Mouse (Mus musculus): ENCODE results near the gene Plcg2. TPM values are rescaled to one million over a fixed set of nuclear protein-coding genes. Genes with fewer than 3 reads are reported as not detected.

The Plcg2 gene
- polyA plus RNA-seq, 1 experiment from 2014 or later: 7.3 TPM

- H3K27ac ChIP-seq (ENCODE audit: low read depth): no peak overlapping the region
- no peaks in the 10 kb centered on the region for H3K4me1 ChIP-seq (ENCODE audit: insufficient read depth)
- ATAC-seq (no peak), DNase-seq (no peak)
- H3K27me3 ChIP-seq (ENCODE audit: insufficient read depth, low read length): no peaks in the 10 kb centered on the region
- H3K4me2 ChIP-seq (ENCODE audit: low read depth, low read length): no peak overlapping the region
- WGBS (ENCODE audit: insufficient replicate concordance): 77% methylated on average over 5 of the region's 5 CpGs
- H3K9me3 ChIP-seq (ENCODE audit: low read length): no peaks in the 10 kb centered on the region
- H3K9ac ChIP-seq (replicated peaks): no peak overlapping the region
- no peak overlapping the region for H3K4me3 ChIP-seq (ENCODE audit: low read depth, low read length)
- H3K36me3 ChIP-seq (replicated peaks; ENCODE audit: insufficient read depth, low read length): peaks cover 5% of the 10 kb centered on the region; the same call in 1 of the 2 replicates
- no peak for TF ChIP-seq CTCF (IDR thresholded peaks at IDR 0.05; ENCODE audit: low read depth)
- TF ChIP-seq EP300 (IDR thresholded peaks at IDR 0.05; ENCODE audit: low read depth): no peak
Measured at GRCm38 (mm10) chr8:117632532-117632931, 134.4 kb downstream of the Plcg2 start.

GRCm38 (mm10) chr8:117634406-117634805 is 136.3 kb downstream of the Plcg2 start:
- Histone ChIP-seq H3K9me3 (ENCODE audit: low read length) (no peaks in the 10 kb centered on the region), H3K9ac (replicated peaks) (no peak overlapping the region), H3K36me3 (replicated peaks; ENCODE audit: insufficient read depth, low read length) (peaks cover 5% of the 10 kb centered on the region; the same call in 1 of the 2 replicates), H3K4me1 (ENCODE audit: insufficient read depth) (no peaks in the 10 kb centered on the region), H3K4me3 (ENCODE audit: low read depth, low read length) (no peak overlapping the region), H3K27me3 (ENCODE audit: insufficient read depth, low read length) (no peaks in the 10 kb centered on the region), H3K27ac (ENCODE audit: low read depth) (no peak overlapping the region), H3K4me2 (ENCODE audit: low read depth, low read length) (no peak overlapping the region)
- TF ChIP-seq CTCF (IDR thresholded peaks at IDR 0.05; ENCODE audit: low read depth) (no peak), EP300 (IDR thresholded peaks at IDR 0.05; ENCODE audit: low read depth) (no peak)
- no peak for DNase-seq
- 87% methylated on average over 7 of the region's 7 CpGs for WGBS (ENCODE audit: insufficient replicate concordance)
- ATAC-seq: no peak

- no peak for ATAC-seq
Measured at GRCm38 (mm10) chr8:117637462-117637861, 139.4 kb downstream of the Plcg2 start.

DNA sequence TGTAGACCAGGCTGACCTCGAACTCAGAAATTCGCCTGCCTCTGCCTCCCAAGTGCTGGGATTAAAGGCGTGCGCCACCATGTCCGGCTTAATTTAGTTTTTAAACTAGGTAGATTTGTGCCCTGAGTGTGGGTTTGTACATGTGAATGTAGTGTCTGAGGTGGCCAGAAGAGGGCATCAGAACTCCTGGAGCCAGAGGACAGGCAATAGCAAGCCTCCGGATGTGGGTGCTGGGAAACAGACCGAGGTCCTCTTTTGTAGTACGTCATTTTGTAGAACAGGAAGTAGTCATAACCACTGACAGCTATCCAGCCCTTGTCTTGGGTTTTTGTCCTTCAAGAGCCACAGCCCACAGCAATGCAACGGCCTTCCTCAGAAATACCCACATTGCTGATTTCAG is 141.5 kb downstream of the Plcg2 start:
- 77% methylated on average over 9 of the region's 9 CpGs for WGBS (ENCODE audit: insufficient replicate concordance)
- Histone ChIP-seq H3K27me3 (ENCODE audit: insufficient read depth, low read length) (no peaks in the 10 kb centered on the region), H3K9ac (replicated peaks) (no peak overlapping the region), H3K4me3 (ENCODE audit: low read depth, low read length) (no peak overlapping the region), H3K9me3 (ENCODE audit: low read length) (0 out of 2 replicates have a peak, but pooled peaks cover 3% of the 10 kb centered on the region), H3K27ac (ENCODE audit: low read depth) (no peak overlapping the region), H3K4me1 (ENCODE audit: insufficient read depth) (no peaks in the 10 kb centered on the region), H3K36me3 (replicated peaks; ENCODE audit: insufficient read depth, low read length) (peaks cover 1% of the 10 kb centered on the region; the same call in 1 of the 2 replicates), H3K4me2 (ENCODE audit: low read depth, low read length) (no peak overlapping the region)
- TF ChIP-seq EP300 (IDR thresholded peaks at IDR 0.05; ENCODE audit: low read depth) (no peak), CTCF (IDR thresholded peaks at IDR 0.05; ENCODE audit: low read depth) (0 out of 2 replicates have a peak, but pooled peaks have one; percentile 5)
- no peak for ATAC-seq
- no peak for DNase-seq

More at GRCm38 (mm10) chr8:117637462-117637861, 139.4 kb downstream of the Plcg2 start:
- WGBS (ENCODE audit: insufficient replicate concordance): 66% methylated on average over 3 of the region's 3 CpGs
- Histone ChIP-seq H3K9ac (replicated peaks) (no peak overlapping the region), H3K27ac (ENCODE audit: low read depth) (no peak overlapping the region), H3K4me2 (ENCODE audit: low read depth, low read length) (no peak overlapping the region), H3K36me3 (replicated peaks; ENCODE audit: insufficient read depth, low read length) (peaks cover 5% of the 10 kb centered on the region; the same call in 1 of the 2 replicates), H3K4me1 (ENCODE audit: insufficient read depth) (no peaks in the 10 kb centered on the region), H3K27me3 (ENCODE audit: insufficient read depth, low read length) (no peaks in the 10 kb centered on the region), H3K9me3 (ENCODE audit: low read length) (0 out of 2 replicates have a peak, but pooled peaks cover 3% of the 10 kb centered on the region), H3K4me3 (ENCODE audit: low read depth, low read length) (no peak overlapping the region)
- DNase-seq: no peak
- TF ChIP-seq EP300 (IDR thresholded peaks at IDR 0.05; ENCODE audit: low read depth) (no peak), CTCF (IDR thresholded peaks at IDR 0.05; ENCODE audit: low read depth) (peak; percentile 37; the same call in 1 of the 2 replicates)

DNA sequence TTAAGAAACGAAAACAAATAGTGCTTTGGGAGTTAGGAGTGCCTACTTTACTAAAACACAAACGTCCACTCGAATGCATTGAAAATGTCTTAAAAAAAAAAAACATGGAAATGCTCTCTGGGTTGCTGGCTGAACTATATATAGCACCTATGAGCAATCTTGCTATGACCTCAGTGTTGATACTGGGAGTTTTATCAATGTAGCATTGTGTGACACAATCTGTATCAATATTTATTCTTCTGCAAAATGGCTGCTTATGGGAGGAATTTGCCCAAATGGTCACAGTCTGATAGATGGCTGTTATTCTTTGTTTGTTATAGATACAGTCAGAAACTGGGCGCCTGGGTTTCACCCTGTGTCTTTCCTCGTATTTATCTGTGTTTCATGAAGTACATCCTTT is 147.4 kb downstream of the Plcg2 start:
- H3K27ac ChIP-seq (ENCODE audit: low read depth): peak overlapping the region; percentile 53
- H3K4me2 ChIP-seq (ENCODE audit: low read depth, low read length): no peak overlapping the region
- WGBS (ENCODE audit: insufficient replicate concordance): 42% methylated on average over 5 of the region's 5 CpGs
- no peak overlapping the region for H3K4me3 ChIP-seq (ENCODE audit: low read depth, low read length)
- H3K9ac ChIP-seq (replicated peaks): no peak overlapping the region
- ATAC-seq (peak; percentile 88), DNase-seq (no peak)
- no peaks in the 10 kb centered on the region for H3K27me3 ChIP-seq (ENCODE audit: insufficient read depth, low read length)
- no peak; the same call in 1 of the 2 replicates for TF ChIP-seq EP300 (IDR thresholded peaks at IDR 0.05; ENCODE audit: low read depth)
- no peak for TF ChIP-seq CTCF (IDR thresholded peaks at IDR 0.05; ENCODE audit: low read depth)
- H3K36me3 ChIP-seq (replicated peaks; ENCODE audit: insufficient read depth, low read length): no peaks in the 10 kb centered on the region
- no peaks in the 10 kb centered on the region for H3K4me1 ChIP-seq (ENCODE audit: insufficient read depth)
- peaks cover 3% of the 10 kb centered on the region; the same call in 1 of the 2 replicates for H3K9me3 ChIP-seq (ENCODE audit: low read length)

DNA sequence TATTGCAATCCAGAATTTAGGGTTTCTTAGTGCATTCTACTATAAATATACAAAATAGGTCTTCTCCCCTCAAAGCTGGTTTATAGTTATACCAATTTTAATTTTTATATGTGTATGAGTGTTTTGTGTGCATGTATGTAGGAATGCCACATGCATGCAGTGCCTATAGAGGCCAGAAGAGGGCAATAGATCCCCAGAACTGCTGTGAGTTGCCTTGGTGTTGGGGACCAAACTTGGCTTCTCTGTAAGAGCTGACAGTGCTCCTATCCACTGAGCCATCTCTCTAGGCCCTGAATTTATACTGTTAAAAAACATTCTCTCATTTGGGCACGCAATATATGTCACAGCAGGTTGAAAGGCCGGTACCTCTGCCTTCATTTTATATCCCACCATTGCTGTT is 147.9 kb downstream of the Plcg2 start:
- H3K9ac ChIP-seq (replicated peaks): no peak overlapping the region

More for the DNA sequence above, 147.9 kb downstream of the Plcg2 start:
- no peaks in the 10 kb centered on the region for H3K4me1 ChIP-seq (ENCODE audit: insufficient read depth)
- peak; percentile 74 for DNase-seq
- H3K36me3 ChIP-seq (replicated peaks; ENCODE audit: insufficient read depth, low read length): no peaks in the 10 kb centered on the region
- H3K27ac ChIP-seq (ENCODE audit: low read depth): peak overlapping the region; percentile 53
- no peaks in the 10 kb centered on the region for H3K27me3 ChIP-seq (ENCODE audit: insufficient read depth, low read length)
- H3K4me3 ChIP-seq (ENCODE audit: low read depth, low read length): no peak overlapping the region
- peaks cover 3% of the 10 kb centered on the region; the same call in 1 of the 2 replicates for H3K9me3 ChIP-seq (ENCODE audit: low read length)
- H3K4me2 ChIP-seq (ENCODE audit: low read depth, low read length): no peak overlapping the region
- TF ChIP-seq CTCF (IDR thresholded peaks at IDR 0.05; ENCODE audit: low read depth) (peak; percentile 86), EP300 (IDR thresholded peaks at IDR 0.05; ENCODE audit: low read depth) (no peak)
- ATAC-seq: peak; percentile 85
- 32% methylated on average over 2 of the region's 2 CpGs for WGBS (ENCODE audit: insufficient replicate concordance)

Measured in liver, postnatal 0 days (tissue).